Mouse (Mus musculus): ENCODE data around the gene Rbm47. TPM values are rescaled to one million over a fixed set of nuclear protein-coding genes. Genes with fewer than 3 reads are reported as not detected.

The Rbm47 gene
- polyA plus RNA-seq, 1 experiment = not detected

GRCm38 (mm10) chr5:66114208-66114607 lies 58.7 kb downstream of the Rbm47 start:
- TF ChIP-seq GATA1 (IDR thresholded peaks at IDR 0.05; ENCODE audit: low read length) = no peak

GRCm38 (mm10) chr5:66112059-66112458 lies 60.9 kb downstream of the Rbm47 start:
- TF ChIP-seq GATA1 (IDR thresholded peaks at IDR 0.05; ENCODE audit: low read length) = no peak

- TF ChIP-seq GATA1 (IDR thresholded peaks at IDR 0.05; ENCODE audit: low read length) = no peak
Observed at GRCm38 (mm10) chr5:66106372-66106771, 66.5 kb downstream of the Rbm47 start.

GRCm38 (mm10) chr5:66105946-66106345 lies 67.0 kb downstream of the Rbm47 start:
- no peak for TF ChIP-seq GATA1 (IDR thresholded peaks at IDR 0.05; ENCODE audit: low read length)

GRCm38 (mm10) chr5:66105366-66105765 lies 67.6 kb downstream of the Rbm47 start:
- no peak for TF ChIP-seq GATA1 (IDR thresholded peaks at IDR 0.05; ENCODE audit: low read length)

- no peak for TF ChIP-seq GATA1 (IDR thresholded peaks at IDR 0.05; ENCODE audit: low read length)
Observed at GRCm38 (mm10) chr5:66103386-66103785, 69.5 kb downstream of the Rbm47 start.

GRCm38 (mm10) chr5:66102821-66103220 lies 70.1 kb downstream of the Rbm47 start:
- no peak for TF ChIP-seq GATA1 (IDR thresholded peaks at IDR 0.05; ENCODE audit: low read length)

- TF ChIP-seq GATA1 (IDR thresholded peaks at IDR 0.05; ENCODE audit: low read length) = no peak
Observed at GRCm38 (mm10) chr5:66101577-66101976, 71.3 kb downstream of the Rbm47 start.

- TF ChIP-seq GATA1 (IDR thresholded peaks at IDR 0.05; ENCODE audit: low read length) = no peak
Observed at GRCm38 (mm10) chr5:66100322-66100721, 72.6 kb downstream of the Rbm47 start.

GRCm38 (mm10) chr5:66098094-66098871 lies 74.6 kb downstream of the Rbm47 start:
- no peak for TF ChIP-seq GATA1 (IDR thresholded peaks at IDR 0.05; ENCODE audit: low read length)

- no peak for TF ChIP-seq GATA1 (IDR thresholded peaks at IDR 0.05; ENCODE audit: low read length)
Observed at GRCm38 (mm10) chr5:66096081-66096480, 76.8 kb downstream of the Rbm47 start.

- no peak for TF ChIP-seq GATA1 (IDR thresholded peaks at IDR 0.05; ENCODE audit: low read length)
Observed at GRCm38 (mm10) chr5:66095166-66095565, 77.8 kb downstream of the Rbm47 start.

GRCm38 (mm10) chr5:66090037-66090436 lies 82.9 kb downstream of the Rbm47 start:
- TF ChIP-seq GATA1 (IDR thresholded peaks at IDR 0.05; ENCODE audit: low read length) = no peak

- no peak for TF ChIP-seq GATA1 (IDR thresholded peaks at IDR 0.05; ENCODE audit: low read length)
Observed at GRCm38 (mm10) chr5:66089600-66089999, 83.3 kb downstream of the Rbm47 start.

- no peak for TF ChIP-seq GATA1 (IDR thresholded peaks at IDR 0.05; ENCODE audit: low read length)
Observed at GRCm38 (mm10) chr5:66088902-66089295, 84.0 kb downstream of the Rbm47 start.

- TF ChIP-seq GATA1 (IDR thresholded peaks at IDR 0.05; ENCODE audit: low read length) = no peak
Observed at GRCm38 (mm10) chr5:66088247-66088901, 84.5 kb downstream of the Rbm47 start.

- TF ChIP-seq GATA1 (IDR thresholded peaks at IDR 0.05; ENCODE audit: low read length) = no peak
Observed at GRCm38 (mm10) chr5:66086952-66087351, 86.0 kb downstream of the Rbm47 start.
